Mouse (Mus musculus) gastrocnemius, adult 18-20 months (tissue): ENCODE data around the gene Reck. TPM values are rescaled to one million over a fixed set of nuclear protein-coding genes. Genes with fewer than 3 reads are reported as not detected.

ENCODE experiments used
- total RNA-seq, 2 experiments: library from RNA; stranded (reverse); gene quantifications; 2 replicates each; pipeline ENCODE4 v1.2.3; 2021

Gene Reck
- total RNA-seq, 2 experiments from 2014 or later = 2.0 to 2.3 TPM

Other genes starting within 250 kb of the Reck start
- 10 to 100 TPM; 35.2 to 38.7 TPM for gene Npr2, start 243.6 kb upstream of the Reck start, total RNA-seq
- not detected for gene Spag8, start 221.9 kb upstream of the Reck start, total RNA-seq
- 10 to 100 TPM; 37.4 to 44.9 TPM for gene Hint2, start 219.1 kb upstream of the Reck start, total RNA-seq
- 10 to 100 TPM; 10.9 to 12.7 TPM for gene Tmem8b, start 206.6 kb upstream of the Reck start, total RNA-seq
- gene Fam221b, start 206.4 kb upstream of the Reck start, total RNA-seq = under 1 TPM; 0.09 to 0.16 TPM
- not detected for gene Olfr70, start 174.7 kb upstream of the Reck start, total RNA-seq
- gene Olfr71, start 165.3 kb upstream of the Reck start, total RNA-seq = not detected
- 1 to 10 TPM; 1.7 to 2.5 TPM for gene Hrct1, start 148.3 kb upstream of the Reck start, total RNA-seq
- gene Spaar, start 145.5 kb upstream of the Reck start, total RNA-seq = 1 to 10 TPM; 1.1 to 1.3 TPM
- not detected for gene Olfr159, start 104.5 kb upstream of the Reck start, total RNA-seq
- not detected for gene Olfr156, start 51.6 kb upstream of the Reck start, total RNA-seq
- not detected for gene Olfr157, start 35.3 kb upstream of the Reck start, total RNA-seq
- not detected for gene Olfr155, start 24.0 kb upstream of the Reck start, total RNA-seq
- 1 to 10 TPM; 1.8 to 2.5 TPM for gene Glipr2, start 81.9 kb downstream of the Reck start, total RNA-seq
- gene Ccin, start 108.0 kb downstream of the Reck start, total RNA-seq = not detected
- 10 to 100 TPM; 48.4 to 58.3 TPM for gene Clta, start 128.9 kb downstream of the Reck start, total RNA-seq
- 10 to 100 TPM in 1 of 2 experiments, 1 to 10 TPM in 1; 9.5 to 12.4 TPM for gene Gne, start 208.6 kb downstream of the Reck start, total RNA-seq